Mouse (Mus musculus): ENCODE results near the gene Wdr19. TPM values are rescaled to one million over a fixed set of nuclear protein-coding genes. Genes with fewer than 3 reads are reported as not detected.
A peak's percentile ranks its signal among the peaks of the same experiment; 100 is the strongest.

Wdr19 gene
- polyA plus RNA-seq, 1 experiment from 2014 or later, result 12.6 TPM

DNA sequence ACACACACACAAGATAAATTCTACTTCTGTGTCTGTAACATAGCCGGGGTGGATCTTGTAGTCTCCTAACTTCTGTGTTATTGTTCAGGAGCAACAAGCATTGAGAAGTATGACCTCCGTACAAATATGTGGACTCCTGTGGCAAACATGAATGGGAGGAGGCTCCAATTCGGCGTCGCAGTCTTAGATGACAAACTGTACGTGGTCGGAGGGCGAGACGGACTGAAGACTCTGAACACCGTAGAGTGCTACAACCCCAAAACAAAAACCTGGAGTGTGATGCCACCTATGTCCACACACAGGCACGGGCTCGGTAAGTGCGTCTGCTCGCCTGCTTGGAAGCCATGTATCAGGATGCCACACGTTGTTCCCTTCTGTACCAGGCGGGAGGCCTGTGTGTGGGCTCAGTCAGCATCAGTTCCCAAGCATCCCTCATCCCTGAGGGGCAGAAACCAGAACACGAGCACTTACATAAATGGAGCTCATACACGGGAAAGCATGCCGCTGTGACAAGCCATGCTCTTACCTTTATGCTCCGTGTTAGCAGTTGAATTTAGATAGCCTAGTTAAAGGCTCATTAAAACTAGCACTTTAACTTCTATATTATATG is 40.7 kb upstream of the Wdr19 start:
- H3K36me3 ChIP-seq (ENCODE audit: control insufficient read depth, insufficient read depth, low read length), result peaks cover 26% of the 10 kb centered on the region
- 89% methylated on average over 20 of the region's 20 CpGs for WGBS
- no peaks in the 10 kb centered on the region for H3K27me3 ChIP-seq (ENCODE audit: control insufficient read depth, insufficient read depth, low read depth, low read length)
- H3K9me3 ChIP-seq (replicated peaks; ENCODE audit: control insufficient read depth, low read length, poor library complexity, severe bottlenecking), result no peaks in the 10 kb centered on the region
- no peak overlapping the region for H3K27ac ChIP-seq (ENCODE audit: low read length)
- no peak overlapping the region for H3K4me3 ChIP-seq (ENCODE audit: low read depth, low read length)
- H3K4me2 ChIP-seq (ENCODE audit: low read length), result no peak overlapping the region
- ATAC-seq, result no peak
- H3K9ac ChIP-seq (ENCODE audit: low read depth, low read length), result no peak overlapping the region
- no peaks in the 10 kb centered on the region for H3K4me1 ChIP-seq (ENCODE audit: control insufficient read depth, insufficient read depth, low read length)

GRCm38 (mm10) chr5:65163001-65163400 is 36.5 kb upstream of the Wdr19 start:
- H3K36me3 ChIP-seq (ENCODE audit: control insufficient read depth, insufficient read depth, low read length), result peaks cover 27% of the 10 kb centered on the region
- H3K9me3 ChIP-seq (replicated peaks; ENCODE audit: control insufficient read depth, low read length, poor library complexity, severe bottlenecking), result no peaks in the 10 kb centered on the region
- WGBS, result 78% methylated on average over 5 of the region's 5 CpGs
- H3K9ac ChIP-seq (ENCODE audit: low read depth, low read length), result no peak overlapping the region
- ATAC-seq, result no peak
- H3K4me1 ChIP-seq (ENCODE audit: control insufficient read depth, insufficient read depth, low read length), result no peaks in the 10 kb centered on the region
- no peak overlapping the region for H3K27ac ChIP-seq (ENCODE audit: low read length)
- H3K4me3 ChIP-seq (ENCODE audit: low read depth, low read length), result no peak overlapping the region
- H3K4me2 ChIP-seq (ENCODE audit: low read length), result no peak overlapping the region
- H3K27me3 ChIP-seq (ENCODE audit: control insufficient read depth, insufficient read depth, low read depth, low read length), result no peaks in the 10 kb centered on the region

DNA sequence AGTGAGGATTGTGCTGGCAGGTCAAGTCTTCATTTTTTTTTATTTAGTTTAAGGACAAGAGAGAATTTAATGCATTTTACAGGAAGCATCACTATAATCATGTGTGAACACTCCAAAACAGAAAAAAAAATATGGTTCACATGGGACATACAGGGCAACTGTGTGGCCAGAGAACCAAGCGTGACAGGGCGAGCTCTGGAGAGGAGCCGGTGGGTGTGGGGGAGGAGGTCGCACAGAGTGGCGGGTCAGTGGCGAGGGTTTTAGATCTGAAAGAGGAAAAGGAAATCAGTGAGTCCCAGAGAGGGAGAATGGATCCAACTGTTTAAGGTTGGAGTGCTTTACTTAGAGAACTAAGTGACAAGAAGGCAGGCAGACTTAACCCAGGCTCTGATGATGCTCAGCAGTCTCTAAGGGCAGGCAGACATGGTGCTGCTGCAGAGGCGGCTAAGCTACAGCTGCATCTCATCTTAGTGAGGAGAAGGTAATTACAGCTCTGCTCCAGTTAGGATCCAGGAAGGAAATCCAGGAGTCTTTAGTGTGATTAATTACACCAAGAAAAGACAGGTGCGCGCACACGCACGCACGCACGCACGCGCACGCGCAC is 35.9 kb upstream of the Wdr19 start:
- Histone ChIP-seq H3K4me3 (ENCODE audit: low read depth, low read length) (no peak overlapping the region), H3K9ac (ENCODE audit: low read depth, low read length) (no peak overlapping the region), H3K27me3 (ENCODE audit: control insufficient read depth, insufficient read depth, low read depth, low read length) (no peaks in the 10 kb centered on the region), H3K36me3 (ENCODE audit: control insufficient read depth, insufficient read depth, low read length) (peaks cover 25% of the 10 kb centered on the region), H3K9me3 (replicated peaks; ENCODE audit: control insufficient read depth, low read length, poor library complexity, severe bottlenecking) (no peaks in the 10 kb centered on the region), H3K4me2 (ENCODE audit: low read length) (no peak overlapping the region), H3K4me1 (ENCODE audit: control insufficient read depth, insufficient read depth, low read length) (no peaks in the 10 kb centered on the region), H3K27ac (ENCODE audit: low read length) (no peak overlapping the region)
- no peak for ATAC-seq
- 85% methylated on average over 17 of the region's 17 CpGs for WGBS

DNA sequence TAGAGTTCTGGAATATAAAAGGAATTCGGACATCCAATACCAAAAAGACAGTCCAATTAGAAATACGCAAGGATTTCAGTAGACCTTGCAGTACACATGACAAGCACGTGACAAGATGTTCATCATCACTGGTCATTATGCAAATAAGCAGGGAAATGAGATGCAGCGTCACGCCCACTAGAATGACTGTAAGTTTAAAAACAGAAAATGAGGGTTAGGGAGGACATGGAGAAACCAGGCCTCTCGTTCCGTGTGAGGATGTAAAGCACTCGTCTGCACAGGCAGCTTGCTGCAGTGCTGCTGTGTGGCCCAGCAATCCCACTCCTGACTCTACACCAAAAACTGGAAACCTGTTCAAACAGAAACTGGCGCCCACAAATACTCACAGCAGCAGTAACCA is 29.3 kb upstream of the Wdr19 start:
- no peak for ATAC-seq
- WGBS, result 75% methylated on average over 9 of the region's 9 CpGs
- H3K36me3 ChIP-seq (ENCODE audit: control insufficient read depth, insufficient read depth, low read length), result peaks cover 6% of the 10 kb centered on the region; the same call in 1 of the 2 replicates
- no peaks in the 10 kb centered on the region for H3K9me3 ChIP-seq (replicated peaks; ENCODE audit: control insufficient read depth, low read length, poor library complexity, severe bottlenecking)
- no peak overlapping the region for H3K9ac ChIP-seq (ENCODE audit: low read depth, low read length)
- H3K27ac ChIP-seq (ENCODE audit: low read length), result no peak overlapping the region
- no peak overlapping the region for H3K4me3 ChIP-seq (ENCODE audit: low read depth, low read length)
- peaks cover 2% of the 10 kb centered on the region; the same call in 1 of the 2 replicates for H3K4me1 ChIP-seq (ENCODE audit: control insufficient read depth, insufficient read depth, low read length)
- H3K27me3 ChIP-seq (ENCODE audit: control insufficient read depth, insufficient read depth, low read depth, low read length), result no peaks in the 10 kb centered on the region
- H3K4me2 ChIP-seq (ENCODE audit: low read length), result no peak overlapping the region

GRCm38 (mm10) chr5:65175035-65175917 is 24.2 kb upstream of the Wdr19 start:
- Histone ChIP-seq H3K4me3 (ENCODE audit: low read depth, low read length) (peak overlapping the region; percentile 8; the same call in 1 of the 2 replicates), H3K36me3 (ENCODE audit: control insufficient read depth, insufficient read depth, low read length) (no peaks in the 10 kb centered on the region), H3K4me2 (ENCODE audit: low read length) (peak overlapping the region; percentile 47), H3K4me1 (ENCODE audit: control insufficient read depth, insufficient read depth, low read length) (peaks cover 24% of the 10 kb centered on the region), H3K9ac (ENCODE audit: low read depth, low read length) (peak overlapping the region; percentile 47), H3K9me3 (replicated peaks; ENCODE audit: control insufficient read depth, low read length, poor library complexity, severe bottlenecking) (no peaks in the 10 kb centered on the region), H3K27ac (ENCODE audit: low read length) (peak overlapping the region; percentile 85), H3K27me3 (ENCODE audit: control insufficient read depth, insufficient read depth, low read depth, low read length) (no peaks in the 10 kb centered on the region)
- ATAC-seq, result peak; percentile 89
- WGBS, result 53% methylated on average over 26 of the region's 26 CpGs

GRCm38 (mm10) chr5:65175918-65176484 is 23.5 kb upstream of the Wdr19 start:
- H3K27ac ChIP-seq (ENCODE audit: low read length), result peak overlapping the region; percentile 85
- peak overlapping the region; percentile 8; the same call in 1 of the 2 replicates for H3K4me3 ChIP-seq (ENCODE audit: low read depth, low read length)
- H3K9me3 ChIP-seq (replicated peaks; ENCODE audit: control insufficient read depth, low read length, poor library complexity, severe bottlenecking), result no peaks in the 10 kb centered on the region
- WGBS, result 46% methylated on average over 13 of the region's 13 CpGs
- H3K4me2 ChIP-seq (ENCODE audit: low read length), result peak overlapping the region; percentile 47
- H3K4me1 ChIP-seq (ENCODE audit: control insufficient read depth, insufficient read depth, low read length), result peaks cover 29% of the 10 kb centered on the region
- ATAC-seq, result peak; percentile 64
- H3K27me3 ChIP-seq (ENCODE audit: control insufficient read depth, insufficient read depth, low read depth, low read length), result no peaks in the 10 kb centered on the region
- peak overlapping the region; percentile 47 for H3K9ac ChIP-seq (ENCODE audit: low read depth, low read length)
- H3K36me3 ChIP-seq (ENCODE audit: control insufficient read depth, insufficient read depth, low read length), result no peaks in the 10 kb centered on the region

GRCm38 (mm10) chr5:65177026-65177514 is 22.4 kb upstream of the Wdr19 start:
- Histone ChIP-seq H3K4me3 (ENCODE audit: low read depth, low read length) (no peak overlapping the region), H3K4me1 (ENCODE audit: control insufficient read depth, insufficient read depth, low read length) (peaks cover 38% of the 10 kb centered on the region), H3K27ac (ENCODE audit: low read length) (peak overlapping the region; percentile 49), H3K36me3 (ENCODE audit: control insufficient read depth, insufficient read depth, low read length) (no peaks in the 10 kb centered on the region), H3K9me3 (replicated peaks; ENCODE audit: control insufficient read depth, low read length, poor library complexity, severe bottlenecking) (no peaks in the 10 kb centered on the region), H3K4me2 (ENCODE audit: low read length) (no peak overlapping the region), H3K27me3 (ENCODE audit: control insufficient read depth, insufficient read depth, low read depth, low read length) (no peaks in the 10 kb centered on the region), H3K9ac (ENCODE audit: low read depth, low read length) (no peak overlapping the region)
- WGBS, result 58% methylated on average over 11 of the region's 11 CpGs
- no peak for ATAC-seq

DNA sequence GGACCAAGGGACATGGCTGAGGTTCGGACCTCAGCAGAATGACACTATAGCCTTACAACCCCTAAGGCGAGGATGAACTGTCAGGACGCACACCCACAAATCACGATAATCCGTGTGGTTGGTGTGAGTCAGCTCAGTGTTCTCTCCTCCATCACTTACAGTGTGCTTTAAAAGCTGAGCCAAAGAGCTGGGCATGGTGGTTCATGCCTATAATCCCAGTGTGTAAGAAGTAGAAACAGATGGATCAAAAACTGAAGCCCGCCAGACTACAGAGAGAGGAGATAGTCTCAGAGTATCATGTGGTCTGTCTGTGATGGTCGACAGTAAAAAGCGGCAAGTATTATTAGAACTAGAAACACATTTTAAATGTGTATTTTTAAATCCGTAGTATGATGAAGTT is 21.0 kb upstream of the Wdr19 start:
- Histone ChIP-seq H3K4me3 (ENCODE audit: low read depth, low read length) (no peak overlapping the region), H3K9me3 (replicated peaks; ENCODE audit: control insufficient read depth, low read length, poor library complexity, severe bottlenecking) (no peaks in the 10 kb centered on the region)
- 90% methylated on average over 9 of the region's 9 CpGs for WGBS

More for the DNA sequence above, 21.0 kb upstream of the Wdr19 start:
- Histone ChIP-seq H3K27ac (ENCODE audit: low read length) (no peak overlapping the region), H3K4me1 (ENCODE audit: control insufficient read depth, insufficient read depth, low read length) (peaks cover 40% of the 10 kb centered on the region), H3K27me3 (ENCODE audit: control insufficient read depth, insufficient read depth, low read depth, low read length) (no peaks in the 10 kb centered on the region), H3K4me2 (ENCODE audit: low read length) (no peak overlapping the region), H3K36me3 (ENCODE audit: control insufficient read depth, insufficient read depth, low read length) (no peaks in the 10 kb centered on the region), H3K9ac (ENCODE audit: low read depth, low read length) (no peak overlapping the region)
- ATAC-seq, result no peak

Data from midbrain, embryonic 16.5 days (tissue).